Mouse (Mus musculus): ENCODE results near the gene Fcrl5. TPM values are rescaled to one million over a fixed set of nuclear protein-coding genes. Genes with fewer than 3 reads are reported as not detected.

Fcrl5 gene
- polyA plus RNA-seq (2012; rRNA removed): 0.14 and 0.18 TPM in 2 replicates

- no peak for DNase-seq
- 82% methylated on average over 5 of the region's 5 CpGs for WGBS
- no peak within 1 kb of the TSS for H3K4me3 ChIP-seq (replicated peaks; ENCODE audit: extremely low read depth, low read depth, low read length)
These were observed at the start of gene Fcrl5 for GRCm38 (mm10) chr3:87435479-87435878. TSS of gene Fcrl5 (plus strand) at chr3:87435773.

DNA sequence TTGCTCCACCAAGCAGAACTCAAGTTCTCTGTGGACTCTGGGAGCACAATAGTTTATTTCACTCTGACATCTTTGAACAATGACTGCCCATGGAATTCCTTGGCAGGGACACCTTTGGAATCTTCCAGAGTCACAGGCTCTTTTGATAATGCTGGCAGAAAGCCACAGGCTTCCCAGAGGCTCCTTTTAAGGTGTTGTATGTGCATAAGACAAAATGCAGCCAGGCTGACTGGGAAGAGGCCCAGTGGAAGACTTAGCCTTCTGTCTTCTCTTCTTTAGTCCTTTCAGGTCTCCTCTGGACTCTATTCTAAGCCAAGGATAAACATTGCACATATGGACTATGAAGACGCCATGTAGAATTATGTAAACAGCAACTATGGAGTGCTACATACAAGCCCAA is 44.6 kb upstream of the Fcrl5 start:
- TF ChIP-seq POLR2A (IDR thresholded peaks at IDR 0.05; ENCODE audit: borderline replicate concordance, extremely low read depth, low read depth, low read length): no peak
- no peak for TF ChIP-seq CTCF (IDR thresholded peaks at IDR 0.05; ENCODE audit: insufficient read depth, low read length)
- Histone ChIP-seq H3K4me1 (ENCODE audit: control insufficient read depth, insufficient read depth, low read length) (no peaks in the 10 kb centered on the region), H3K4me3 (replicated peaks; ENCODE audit: extremely low read depth, low read depth, low read length) (no peak overlapping the region)
- WGBS: 57% methylated on average over 1 of the region's 1 CpGs
- DNase-seq: no peak

More at GRCm38 (mm10) chr3:87435479-87435878, at the start of gene Fcrl5:
- no peaks in the 10 kb centered on the region for H3K4me1 ChIP-seq (ENCODE audit: control insufficient read depth, insufficient read depth, low read length)
- TF ChIP-seq CTCF (IDR thresholded peaks at IDR 0.05; ENCODE audit: insufficient read depth, low read length) (no peak), POLR2A (IDR thresholded peaks at IDR 0.05; ENCODE audit: borderline replicate concordance, extremely low read depth, low read depth, low read length) (no peak)

DNA sequence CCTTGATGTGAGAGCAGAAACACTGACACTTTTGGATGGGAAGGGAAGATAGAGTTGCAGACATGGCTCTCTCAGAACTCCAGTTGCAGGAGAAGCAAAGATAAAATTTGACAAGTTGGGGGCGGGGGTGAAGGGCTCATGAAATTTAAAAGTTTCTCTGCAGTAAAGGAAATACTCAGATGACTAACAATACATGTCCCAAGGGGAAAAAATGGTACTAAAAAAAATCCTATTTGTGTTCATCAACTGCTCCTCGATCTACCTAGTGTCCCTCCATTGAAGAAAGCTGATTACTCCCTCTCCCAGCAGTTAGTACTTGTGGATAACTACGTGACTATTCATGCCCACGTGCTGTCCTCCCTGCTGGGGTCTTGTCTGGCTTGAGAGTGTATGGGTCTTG is 36.8 kb upstream of the Fcrl5 start:
- H3K4me3 ChIP-seq (replicated peaks; ENCODE audit: extremely low read depth, low read depth, low read length): no peak overlapping the region
- no peaks in the 10 kb centered on the region for H3K4me1 ChIP-seq (ENCODE audit: control insufficient read depth, insufficient read depth, low read length)
- no peak for TF ChIP-seq CTCF (IDR thresholded peaks at IDR 0.05; ENCODE audit: insufficient read depth, low read length)
- TF ChIP-seq POLR2A (IDR thresholded peaks at IDR 0.05; ENCODE audit: borderline replicate concordance, extremely low read depth, low read depth, low read length): no peak
- 72% methylated on average over 4 of the region's 4 CpGs for WGBS
- DNase-seq: no peak

DNA sequence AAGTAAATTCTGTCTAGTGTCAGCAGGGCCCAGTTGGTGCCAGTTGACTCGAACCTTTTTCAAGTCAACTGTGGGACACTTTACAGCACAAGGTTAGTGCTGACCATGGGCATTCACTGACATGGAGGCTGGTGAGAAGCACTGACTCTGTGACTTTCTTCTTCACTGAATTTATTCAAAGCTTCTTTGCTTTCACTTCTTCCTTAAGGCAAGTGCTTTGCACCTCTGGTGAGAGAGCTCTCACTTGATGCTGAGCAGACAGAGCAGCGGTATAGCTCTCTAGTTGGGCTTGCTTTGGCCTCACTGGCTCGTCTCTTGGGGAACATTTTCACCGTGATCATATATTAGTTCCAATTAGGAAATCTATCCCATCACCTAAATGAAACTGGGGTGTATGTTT is 35.7 kb upstream of the Fcrl5 start:
- no peak overlapping the region for H3K4me3 ChIP-seq (replicated peaks; ENCODE audit: extremely low read depth, low read depth, low read length)
- no peak for TF ChIP-seq CTCF (IDR thresholded peaks at IDR 0.05; ENCODE audit: insufficient read depth, low read length)
- no peak for TF ChIP-seq POLR2A (IDR thresholded peaks at IDR 0.05; ENCODE audit: borderline replicate concordance, extremely low read depth, low read depth, low read length)
- H3K4me1 ChIP-seq (ENCODE audit: control insufficient read depth, insufficient read depth, low read length): no peaks in the 10 kb centered on the region
- 82% methylated on average over 4 of the region's 4 CpGs for WGBS
- DNase-seq: no peak

- WGBS: 33% methylated on average over 5 of the region's 5 CpGs
- Histone ChIP-seq H3K4me1 (ENCODE audit: control insufficient read depth, insufficient read depth, low read length) (no peaks in the 10 kb centered on the region), H3K4me3 (replicated peaks; ENCODE audit: extremely low read depth, low read depth, low read length) (no peak overlapping the region)
- TF ChIP-seq POLR2A (IDR thresholded peaks at IDR 0.05; ENCODE audit: borderline replicate concordance, extremely low read depth, low read depth, low read length) (no peak), CTCF (IDR thresholded peaks at IDR 0.05; ENCODE audit: insufficient read depth, low read length) (no peak)
- DNase-seq: no peak
These were observed 34.3 kb upstream of the Fcrl5 start for GRCm38 (mm10) chr3:87401321-87401720.

DNA sequence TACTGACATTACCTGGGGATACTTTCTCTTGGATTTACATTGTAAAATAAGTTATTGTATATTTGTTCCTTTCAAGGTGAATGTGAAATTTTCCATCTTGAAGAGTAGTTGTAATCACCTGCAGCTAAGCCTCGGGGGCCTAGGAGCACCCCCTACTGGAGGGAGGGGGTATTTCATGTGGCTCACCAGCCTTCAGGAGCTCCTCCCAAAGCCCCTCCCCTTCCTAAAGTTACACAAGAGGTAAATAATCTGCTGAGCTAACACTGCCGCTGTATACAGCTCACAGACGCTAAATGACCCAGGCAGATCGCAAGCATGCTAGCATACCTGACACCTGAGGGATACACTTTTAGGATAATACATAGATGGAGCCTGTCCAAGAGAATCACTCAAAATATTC is 27.4 kb upstream of the Fcrl5 start:
- WGBS: 15% methylated on average over 4 of the region's 4 CpGs
- Histone ChIP-seq H3K4me1 (ENCODE audit: control insufficient read depth, insufficient read depth, low read length) (no peaks in the 10 kb centered on the region), H3K4me3 (replicated peaks; ENCODE audit: extremely low read depth, low read depth, low read length) (no peak overlapping the region)
- DNase-seq: no peak
- TF ChIP-seq CTCF (IDR thresholded peaks at IDR 0.05; ENCODE audit: insufficient read depth, low read length) (peak; percentile 54), POLR2A (IDR thresholded peaks at IDR 0.05; ENCODE audit: borderline replicate concordance, extremely low read depth, low read depth, low read length) (no peak)

- Histone ChIP-seq H3K4me1 (ENCODE audit: control insufficient read depth, insufficient read depth, low read length) (no peaks in the 10 kb centered on the region), H3K4me3 (replicated peaks; ENCODE audit: extremely low read depth, low read depth, low read length) (no peak overlapping the region)
- TF ChIP-seq CTCF (IDR thresholded peaks at IDR 0.05; ENCODE audit: insufficient read depth, low read length): no peak
- no peak for TF ChIP-seq POLR2A (IDR thresholded peaks at IDR 0.05; ENCODE audit: borderline replicate concordance, extremely low read depth, low read depth, low read length)
- no peak for DNase-seq
- WGBS: 85% methylated on average over 4 of the region's 4 CpGs
These were observed 26.2 kb upstream of the Fcrl5 start for GRCm38 (mm10) chr3:87409196-87409935.

GRCm38 (mm10) chr3:87410605-87411004 is 25.0 kb upstream of the Fcrl5 start:
- 74% methylated on average over 6 of the region's 6 CpGs for WGBS
- TF ChIP-seq CTCF (IDR thresholded peaks at IDR 0.05; ENCODE audit: insufficient read depth, low read length) (no peak), POLR2A (IDR thresholded peaks at IDR 0.05; ENCODE audit: borderline replicate concordance, extremely low read depth, low read depth, low read length) (no peak)
- Histone ChIP-seq H3K4me1 (ENCODE audit: control insufficient read depth, insufficient read depth, low read length) (no peaks in the 10 kb centered on the region), H3K4me3 (replicated peaks; ENCODE audit: extremely low read depth, low read depth, low read length) (no peak overlapping the region)
- DNase-seq: no peak

DNA sequence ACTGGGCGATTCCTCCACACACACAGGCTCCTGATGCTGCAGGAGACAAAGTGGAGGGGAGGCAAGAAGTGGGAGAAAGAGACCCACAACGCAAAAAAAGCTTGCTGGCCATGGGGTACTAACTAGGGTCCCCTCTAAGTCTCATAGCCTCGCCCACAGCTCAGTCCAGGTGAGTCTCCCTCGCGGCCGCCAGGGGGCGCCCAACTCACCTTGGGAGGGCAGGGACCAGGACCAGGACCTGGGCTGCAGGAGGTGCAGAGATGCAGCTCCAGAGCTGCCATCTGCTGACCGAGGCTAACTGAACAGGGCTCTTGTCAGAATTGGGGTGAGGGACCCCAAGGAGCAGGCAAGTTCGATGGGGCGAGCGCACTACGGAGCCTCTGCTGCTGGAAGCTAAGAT is 24.4 kb upstream of the Fcrl5 start:
- no peak for TF ChIP-seq POLR2A (IDR thresholded peaks at IDR 0.05; ENCODE audit: borderline replicate concordance, extremely low read depth, low read depth, low read length)
- peak; percentile 51 for TF ChIP-seq CTCF (IDR thresholded peaks at IDR 0.05; ENCODE audit: insufficient read depth, low read length)
- peak; percentile 30 for DNase-seq
- 16% methylated on average over 12 of the region's 12 CpGs for WGBS

DNA sequence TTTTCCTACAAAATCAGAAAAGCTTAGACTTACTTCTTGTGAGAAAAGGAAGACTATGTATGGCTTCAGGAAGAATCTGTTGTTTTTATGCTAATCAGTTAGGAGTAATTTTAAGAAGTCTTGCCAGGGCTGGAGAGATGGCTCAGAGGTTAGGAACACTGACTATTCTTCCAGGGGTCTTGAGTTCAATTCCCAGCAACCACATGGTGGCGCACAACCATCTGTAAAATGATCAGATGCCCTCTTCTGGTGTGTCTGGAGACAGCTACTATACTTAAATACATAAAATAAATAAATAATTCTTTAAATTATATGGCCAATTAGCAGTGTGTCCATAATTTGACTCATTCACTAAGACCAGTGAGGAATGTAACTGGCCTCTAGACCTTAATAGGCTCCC is 14.9 kb upstream of the Fcrl5 start:
- WGBS: 66% methylated on average over 1 of the region's 1 CpGs
- no peak overlapping the region for H3K4me3 ChIP-seq (replicated peaks; ENCODE audit: extremely low read depth, low read depth, low read length)
- TF ChIP-seq POLR2A (IDR thresholded peaks at IDR 0.05; ENCODE audit: borderline replicate concordance, extremely low read depth, low read depth, low read length): no peak
- TF ChIP-seq CTCF (IDR thresholded peaks at IDR 0.05; ENCODE audit: insufficient read depth, low read length): no peak
- H3K4me1 ChIP-seq (ENCODE audit: control insufficient read depth, insufficient read depth, low read length): no peaks in the 10 kb centered on the region; the same call in 1 of the 2 replicates
- no peak for DNase-seq

More for the DNA sequence above, 24.4 kb upstream of the Fcrl5 start:
- H3K4me3 ChIP-seq (replicated peaks; ENCODE audit: extremely low read depth, low read depth, low read length): no peak overlapping the region
- H3K4me1 ChIP-seq (ENCODE audit: control insufficient read depth, insufficient read depth, low read length): no peaks in the 10 kb centered on the region

Data from lung, adult 2 months (tissue).